Mouse (Mus musculus): ENCODE measurements around the gene Mprip. TPM values are rescaled to one million over a fixed set of nuclear protein-coding genes. Genes with fewer than 3 reads are reported as not detected.
"Not testable (repeated sequence)": the region's sequence is repeated elsewhere in the genome, so short reads cannot be mapped to it uniquely, and the experiment has no call there.

The Mprip gene
- total RNA-seq, 2 experiments from 2014 or later: 267 to 302 TPM

DNA sequence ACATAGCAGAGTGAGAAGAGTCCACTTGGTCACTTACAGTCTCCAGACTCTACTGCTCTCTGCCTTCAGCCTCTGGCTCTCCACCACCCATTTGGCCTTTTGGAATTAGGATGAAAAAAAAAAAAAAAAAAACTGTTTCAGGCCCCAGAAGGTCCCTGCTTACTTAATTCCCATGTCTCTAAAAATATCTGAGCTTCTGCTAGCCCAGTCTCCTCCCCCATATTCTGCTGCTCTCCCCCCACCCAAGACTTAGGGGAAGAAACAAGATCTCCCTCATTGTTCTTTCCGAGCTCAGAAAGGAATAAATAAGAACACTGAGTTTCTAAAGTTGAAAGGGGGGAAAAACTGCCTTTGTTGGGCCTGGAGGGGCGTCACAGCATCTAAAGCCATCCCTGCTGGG, 46.4 kb downstream of the Mprip start:
- no peak for DNase-seq (ENCODE audit: extremely low spot score in 1 of 2, low spot score in 1 of 2)

- peak; percentile 45 to 53 for DNase-seq (ENCODE audit: extremely low spot score in 1 of 2, low spot score in 1 of 2)
Observed at GRCm38 (mm10) chr11:59707931-59708611, 47.0 kb downstream of the Mprip start.

- no peak for DNase-seq (ENCODE audit: extremely low spot score in 1 of 2, low spot score in 1 of 2)
Observed at GRCm38 (mm10) chr11:59715424-59715840, 54.3 kb downstream of the Mprip start.

GRCm38 (mm10) chr11:59717801-59718291, 56.7 kb downstream of the Mprip start:
- peak in 1 of 2 experiments; percentile 17 for DNase-seq (ENCODE audit: extremely low spot score in 1 of 2, low spot score in 1 of 2)

GRCm38 (mm10) chr11:59719185-59719584, 58.1 kb downstream of the Mprip start:
- DNase-seq (ENCODE audit: extremely low spot score in 1 of 2, low spot score in 1 of 2): no peak

DNA sequence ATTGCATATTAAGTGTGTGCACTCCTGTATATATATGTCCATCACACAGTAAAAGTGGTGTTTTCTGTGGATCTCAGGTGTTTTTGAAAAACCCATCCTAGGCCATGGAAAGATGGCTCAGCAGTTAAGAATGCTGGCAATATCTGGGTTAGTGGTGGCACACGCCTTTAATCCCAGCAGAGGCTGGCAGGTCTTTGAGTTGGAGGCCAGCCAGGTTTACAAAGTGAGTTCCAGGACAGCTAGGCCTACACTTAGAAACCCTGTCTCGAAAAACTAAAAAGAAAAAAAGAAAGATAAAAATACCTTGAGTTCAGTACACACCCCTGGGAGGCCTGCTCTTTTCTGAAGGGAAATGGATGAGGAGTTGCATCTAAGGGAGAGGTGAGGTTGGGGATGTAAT, 60.3 kb downstream of the Mprip start:
- no peak for DNase-seq (ENCODE audit: extremely low spot score in 1 of 2, low spot score in 1 of 2)

DNA sequence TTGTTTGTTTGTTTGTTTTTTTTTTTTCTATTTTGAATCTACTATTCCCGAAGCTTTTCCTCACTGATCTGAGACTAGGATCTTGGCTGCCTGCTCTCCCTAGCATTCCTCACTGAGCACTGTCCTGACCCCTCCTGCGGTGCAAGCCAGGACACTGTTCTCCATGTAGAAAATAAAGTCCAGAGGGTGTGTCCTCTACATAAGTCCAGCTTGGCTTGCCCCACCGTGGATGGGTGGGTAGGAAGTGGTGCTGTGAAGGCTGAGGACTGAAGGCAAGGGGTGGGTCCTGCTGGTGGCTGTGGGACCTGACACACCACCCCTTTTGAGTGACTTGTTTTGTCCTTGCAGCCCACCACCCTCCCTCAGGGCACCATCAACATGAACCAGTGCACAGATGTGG, 66.1 kb downstream of the Mprip start:
- no peak for DNase-seq (ENCODE audit: extremely low spot score in 1 of 2, low spot score in 1 of 2)

GRCm38 (mm10) chr11:59731821-59732220, 70.7 kb downstream of the Mprip start:
- no peak for DNase-seq (ENCODE audit: extremely low spot score in 1 of 2, low spot score in 1 of 2)

DNA sequence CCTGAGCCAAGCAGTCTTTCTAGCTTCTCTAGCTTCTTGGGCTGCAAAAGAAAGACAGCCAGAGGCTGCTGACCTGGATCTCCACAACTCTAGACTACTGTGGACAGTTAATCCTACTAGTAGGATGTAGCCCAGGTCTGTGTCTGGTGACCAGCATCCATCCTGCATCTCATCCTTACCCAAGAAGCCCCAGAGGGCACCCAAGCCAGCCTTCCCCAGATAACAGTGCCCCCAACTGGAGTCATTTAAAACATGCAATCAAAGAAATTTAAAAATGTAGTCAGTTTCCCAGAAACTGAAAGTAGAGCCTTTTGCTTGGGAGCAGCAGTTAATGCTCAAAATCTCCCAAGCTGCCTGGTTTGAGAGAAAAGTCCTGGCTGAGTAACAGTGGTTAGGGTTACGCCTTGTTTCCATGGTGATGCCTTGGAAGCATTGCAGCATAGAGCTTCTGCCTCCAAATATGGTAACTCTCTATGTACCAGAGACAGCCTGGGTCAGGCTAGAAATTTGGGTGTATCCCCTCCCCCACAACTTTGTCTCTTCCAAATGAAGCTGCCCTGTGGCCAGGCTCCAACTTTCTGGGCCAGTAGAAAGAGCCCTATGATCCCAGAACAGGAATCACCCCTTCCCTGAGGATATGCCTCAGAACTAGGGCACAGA, 71.4 kb downstream of the Mprip start:
- DNase-seq (ENCODE audit: extremely low spot score in 1 of 2, low spot score in 1 of 2): peak in 1 of 2 experiments; percentile 21

DNA sequence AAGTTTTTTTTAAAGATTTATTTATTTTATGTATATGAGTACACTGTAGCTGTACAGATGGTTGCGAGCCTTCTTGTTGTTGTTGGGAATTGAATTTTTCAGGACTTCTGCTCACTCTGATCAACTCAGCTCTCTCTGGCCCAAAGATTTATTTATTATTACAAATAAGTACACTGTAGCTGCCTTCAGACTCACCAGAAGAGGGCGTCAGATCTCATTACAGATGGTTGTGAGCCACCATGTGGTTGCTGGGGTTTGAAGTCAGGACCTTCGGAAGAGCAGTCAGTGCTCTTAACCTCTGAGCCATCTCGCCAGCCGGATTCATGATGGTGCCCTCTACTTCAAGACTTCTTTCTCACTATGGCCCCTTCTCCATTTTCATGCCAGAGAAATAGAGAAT, 72.5 kb downstream of the Mprip start:
- not testable (repeated sequence) for DNase-seq (ENCODE audit: extremely low spot score in 1 of 2, low spot score in 1 of 2)

DNA sequence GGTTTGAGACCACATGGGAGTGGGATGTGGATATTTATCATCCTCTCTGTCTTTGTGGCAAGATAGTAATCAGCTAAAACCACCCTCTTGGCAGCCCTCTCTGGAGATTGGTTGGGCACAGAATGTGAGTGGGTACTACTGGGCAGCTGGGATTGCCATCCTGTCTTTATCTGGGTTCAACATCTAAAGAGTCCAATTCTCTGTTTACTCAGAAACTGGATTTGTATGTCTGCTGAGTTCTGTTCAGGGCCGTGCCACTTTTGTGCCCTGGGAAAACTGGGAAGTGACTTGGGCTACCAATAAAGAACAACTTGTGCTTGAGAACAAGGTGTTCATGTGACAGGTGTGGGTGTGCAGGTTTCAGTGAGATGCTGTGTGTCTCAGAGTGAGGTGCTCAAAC, 73.2 kb downstream of the Mprip start:
- DNase-seq (ENCODE audit: extremely low spot score in 1 of 2, low spot score in 1 of 2): no peak

DNA sequence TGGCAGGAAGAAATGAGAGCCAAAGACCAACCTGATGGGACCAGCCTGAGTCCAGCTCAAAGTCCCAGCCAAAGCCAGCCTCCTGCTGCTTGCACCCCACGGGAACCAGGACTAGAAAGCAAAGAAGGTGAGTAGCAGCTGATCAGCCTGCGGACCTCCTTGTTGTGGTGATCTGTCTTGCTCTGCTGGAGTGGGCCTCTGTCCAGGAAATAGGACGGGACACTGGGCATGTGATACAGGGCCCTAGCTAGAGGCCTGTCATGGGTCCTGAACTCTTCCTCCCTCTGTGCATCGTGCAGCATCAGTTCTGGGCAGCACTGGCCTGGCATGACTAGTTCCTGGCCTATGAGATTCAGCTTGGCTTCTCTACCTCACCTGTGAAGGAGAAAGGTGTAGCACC, 74.8 kb downstream of the Mprip start:
- not testable (repeated sequence) for DNase-seq (ENCODE audit: extremely low spot score in 1 of 2, low spot score in 1 of 2)

DNA sequence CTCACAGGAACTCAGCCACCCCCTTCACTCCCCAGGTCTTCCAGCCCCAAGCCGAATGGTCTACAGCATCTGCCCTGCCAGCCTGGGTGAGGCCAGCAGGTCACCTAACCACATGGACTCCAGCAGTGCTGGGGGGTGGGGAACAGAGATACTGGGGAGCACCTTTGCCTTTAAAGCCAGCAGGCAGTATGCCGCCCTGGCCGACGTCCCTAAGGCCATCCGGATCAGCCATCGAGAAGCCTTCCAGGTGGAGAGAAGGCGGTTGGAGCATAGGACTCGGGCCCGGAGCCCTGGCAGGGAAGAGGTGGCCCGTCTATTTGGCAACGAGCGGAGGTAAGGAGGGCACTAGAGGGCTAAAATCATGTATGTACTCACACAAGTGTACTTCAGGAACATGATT, 76.1 kb downstream of the Mprip start:
- DNase-seq (ENCODE audit: extremely low spot score in 1 of 2, low spot score in 1 of 2): no peak

DNA sequence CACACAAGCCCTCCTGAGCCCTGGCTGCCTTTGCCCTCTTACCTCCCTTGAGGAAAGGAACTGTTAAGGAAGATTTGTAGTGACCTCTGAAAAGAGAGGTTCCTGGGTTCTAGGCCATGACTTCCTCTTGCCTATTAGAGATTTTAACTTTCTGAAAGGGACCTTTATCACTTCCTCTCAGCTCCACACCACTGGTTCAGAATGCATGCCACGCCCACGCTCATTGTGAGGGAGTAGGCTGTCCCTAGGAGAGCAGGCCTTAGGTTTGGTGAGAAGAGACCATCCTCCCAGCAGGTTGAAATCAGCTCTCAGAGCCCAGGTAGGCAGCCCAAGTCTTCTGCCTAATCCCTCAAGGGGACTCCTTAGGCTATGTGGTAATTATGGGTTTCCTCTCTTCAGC, 78.9 kb downstream of the Mprip start:
- DNase-seq (ENCODE audit: extremely low spot score in 1 of 2, low spot score in 1 of 2): no peak

GRCm38 (mm10) chr11:59741915-59742314, 80.8 kb downstream of the Mprip start:
- no peak for DNase-seq (ENCODE audit: extremely low spot score in 1 of 2, low spot score in 1 of 2)

DNA sequence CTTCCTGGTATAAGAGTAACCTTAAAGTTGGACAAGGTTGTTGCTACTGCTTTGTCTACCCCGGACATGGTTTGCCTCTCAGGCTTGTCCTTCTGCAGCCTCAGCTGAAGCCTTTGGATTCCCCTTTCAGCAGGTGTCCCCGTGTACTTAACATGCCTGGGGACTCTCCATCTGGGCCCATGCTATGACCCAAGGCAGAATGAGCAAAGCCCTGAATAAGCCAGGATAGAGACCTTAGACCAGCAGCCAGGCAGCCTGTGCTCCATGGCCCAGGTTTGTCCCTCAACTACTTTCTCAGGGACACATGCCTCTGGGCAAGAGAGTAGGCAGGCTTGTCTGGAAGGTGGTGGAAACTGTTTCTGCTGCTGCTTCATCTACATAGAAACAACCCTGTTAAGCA, 82.2 kb downstream of the Mprip start:
- DNase-seq (ENCODE audit: extremely low spot score in 1 of 2, low spot score in 1 of 2): no peak

GRCm38 (mm10) chr11:59743712-59744111, 82.6 kb downstream of the Mprip start:
- no peak for DNase-seq (ENCODE audit: extremely low spot score in 1 of 2, low spot score in 1 of 2)

GRCm38 (mm10) chr11:59744374-59744773, 83.3 kb downstream of the Mprip start:
- DNase-seq (ENCODE audit: extremely low spot score in 1 of 2, low spot score in 1 of 2): no peak

GRCm38 (mm10) chr11:59745851-59746250, 84.7 kb downstream of the Mprip start:
- no peak for DNase-seq (ENCODE audit: extremely low spot score in 1 of 2, low spot score in 1 of 2)

- peak in 1 of 2 experiments; percentile 58 for DNase-seq (ENCODE audit: extremely low spot score in 1 of 2, low spot score in 1 of 2)
Observed at GRCm38 (mm10) chr11:59746614-59747013, 85.5 kb downstream of the Mprip start.

DNA sequence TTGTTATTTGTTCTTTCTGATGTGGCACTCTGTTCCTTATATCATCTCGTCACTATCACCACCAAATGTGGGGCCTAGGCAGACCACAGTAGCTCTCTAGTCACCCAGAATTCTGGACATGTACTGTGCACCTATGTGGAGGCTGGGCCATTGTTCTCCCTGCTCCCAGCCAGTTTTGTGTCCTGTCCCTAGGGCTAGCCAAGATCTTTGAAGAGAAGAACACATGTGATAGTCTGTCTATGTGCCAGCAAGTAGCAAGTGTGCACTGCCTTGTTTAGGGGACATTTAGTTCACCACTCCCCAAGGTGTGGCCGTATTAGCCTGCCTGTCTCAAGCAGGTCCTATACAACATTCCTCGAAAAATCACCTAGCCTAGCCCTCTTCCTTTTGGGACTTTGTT, 87.9 kb downstream of the Mprip start:
- DNase-seq (ENCODE audit: extremely low spot score in 1 of 2, low spot score in 1 of 2): no peak

GRCm38 (mm10) chr11:59754504-59754903, 93.4 kb downstream of the Mprip start:
- no peak for DNase-seq (ENCODE audit: extremely low spot score in 1 of 2, low spot score in 1 of 2)
